Mouse (Mus musculus) ovary, postnatal 36 days (tissue): Measurements from ENCODE around the gene Ror2.

Experiments
- DNase-seq: peaks from one replicate; pipeline ENCODE4 v3.0.0; 2022; ENCODE audit warnings: low spot score, mixed read lengths

The Ror2 gene

GRCm38 (mm10) chr13:53065122-53065521, 220.8 kb downstream of the Ror2 start:
- no peak for DNase-seq

- DNase-seq, result no peak
Measured at GRCm38 (mm10) chr13:53064681-53065080, 221.2 kb downstream of the Ror2 start.
